Mouse (Mus musculus): ENCODE measurements at regions not wholly inside any gene's neighbourhood (a gene's known extent, or its start where the extent isn't known, plus 50 kb on each side); places are given as distances from the start of the nearest gene placed in this dataset.

DNA sequence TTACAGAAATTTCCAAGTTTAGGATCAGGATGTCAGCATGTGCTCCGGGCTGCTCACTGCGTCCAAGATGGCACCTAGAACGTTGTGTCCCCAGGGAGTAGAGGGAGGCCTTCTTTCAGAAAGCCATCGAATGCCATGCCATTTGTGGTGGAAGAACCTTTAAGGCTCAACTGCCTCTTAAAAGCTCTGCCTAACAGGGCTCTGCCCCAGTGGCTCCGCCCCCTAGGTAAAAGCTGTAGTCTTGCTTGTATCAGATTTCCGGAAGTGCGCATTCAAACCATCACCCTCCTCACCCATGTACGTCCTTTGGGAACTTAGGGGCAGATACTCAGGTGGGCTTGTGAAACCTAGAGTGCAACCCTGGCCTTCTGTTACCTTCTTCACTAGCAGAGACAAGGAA is 54.0 kb upstream of the Psmd7 start:
- no peak for DNase-seq (ENCODE audit: extremely low spot score, low spot score)

DNA sequence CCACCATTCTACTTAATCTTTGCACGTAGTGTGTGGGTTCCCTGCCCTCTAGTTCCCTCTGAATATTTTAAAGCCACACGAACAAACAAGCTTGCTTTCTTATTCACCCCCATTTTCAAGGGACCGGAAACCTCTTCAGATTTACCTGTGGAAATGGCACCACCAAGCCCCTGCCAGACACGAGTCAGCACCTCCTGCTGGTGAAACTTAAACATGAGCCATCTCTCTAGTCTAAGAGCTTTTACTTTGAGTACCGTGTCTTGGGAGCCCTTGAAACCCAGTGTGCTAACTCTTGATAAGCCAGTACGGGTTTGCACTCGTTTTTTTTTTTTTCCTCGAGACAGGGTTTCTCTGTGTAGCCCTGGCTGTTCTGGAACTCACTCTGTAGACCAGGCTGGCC is 59.7 kb upstream of the Psmd7 start:
- no peak for DNase-seq (ENCODE audit: extremely low spot score, low spot score)

DNA sequence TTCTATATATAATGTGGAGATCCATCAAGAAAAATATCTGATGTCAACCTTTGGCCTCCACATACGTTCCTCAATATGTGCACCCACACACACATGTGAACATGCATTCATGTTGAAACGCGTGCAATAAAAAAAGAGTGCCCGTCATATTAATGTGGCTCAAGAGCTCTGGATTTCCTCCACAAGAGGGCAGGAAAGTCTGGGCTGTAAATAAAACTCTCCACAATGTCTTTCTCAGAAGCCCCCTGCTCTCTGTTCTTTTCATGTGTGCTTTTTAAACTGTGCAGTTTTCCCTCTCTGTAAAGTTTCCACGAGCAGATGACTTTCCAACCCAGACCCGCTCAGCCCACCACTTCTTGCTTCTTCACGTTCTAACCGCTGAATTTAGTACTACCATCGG is 62.0 kb upstream of the Psmd7 start:
- no peak for DNase-seq (ENCODE audit: extremely low spot score, low spot score)

DNA sequence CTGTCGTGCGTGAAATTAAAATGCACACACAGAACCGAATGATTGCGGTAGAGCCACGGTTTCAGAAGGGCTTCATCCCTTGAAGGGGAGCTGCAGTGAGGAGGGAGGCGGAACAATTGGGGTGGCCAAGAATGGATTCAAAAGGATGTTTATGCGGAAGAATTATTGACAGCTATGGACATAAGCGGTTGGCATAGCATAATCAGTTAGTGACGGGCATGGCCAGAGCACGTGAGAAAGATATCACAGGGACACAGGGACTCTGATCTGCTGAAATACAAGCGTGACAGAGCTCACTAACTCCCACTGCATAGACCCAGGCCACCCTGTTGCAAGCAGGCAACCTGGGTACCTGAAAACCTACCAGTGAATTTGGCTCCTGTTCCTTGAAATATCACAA is 63.2 kb upstream of the Psmd7 start:
- no peak for DNase-seq (ENCODE audit: extremely low spot score, low spot score)

DNA sequence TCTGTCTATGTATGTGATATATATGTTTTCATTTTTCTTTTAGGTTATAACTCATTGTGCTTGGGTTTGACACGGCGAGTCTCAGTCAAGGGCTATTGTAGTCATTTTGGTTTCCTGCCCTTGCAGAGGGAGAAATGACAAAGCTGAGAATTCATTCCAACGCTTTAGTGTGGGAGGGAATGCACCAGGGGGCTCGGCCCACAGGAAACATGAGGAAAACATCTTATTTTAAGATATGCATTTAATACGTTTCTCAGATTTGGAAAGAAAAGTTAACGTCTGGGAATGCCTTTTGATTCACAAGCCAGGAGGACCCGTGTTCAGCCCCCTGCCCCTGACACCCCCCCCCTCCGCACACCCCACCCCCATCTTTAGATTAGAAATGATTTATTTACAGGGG is 64.0 kb upstream of the Psmd7 start:
- no peak for DNase-seq (ENCODE audit: extremely low spot score, low spot score)

DNA sequence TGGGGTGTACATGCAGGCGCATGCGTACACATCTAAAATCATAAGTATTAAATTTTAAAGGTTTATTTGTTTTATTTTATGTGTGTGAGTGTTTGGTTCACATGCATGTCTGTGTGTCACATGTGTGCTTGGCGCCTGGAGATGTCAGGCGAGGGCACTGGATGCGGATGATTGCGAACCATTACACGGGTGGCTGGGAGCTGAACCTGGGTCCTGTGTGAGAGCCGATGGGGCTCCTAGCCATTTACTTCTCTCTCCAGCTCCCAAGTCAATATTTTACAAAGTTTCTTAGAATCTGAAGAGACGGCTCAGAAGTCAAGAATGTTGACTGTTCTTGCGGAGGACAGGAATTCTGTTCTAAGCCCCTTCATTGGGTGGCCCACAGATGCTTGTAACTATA is 65.4 kb upstream of the Psmd7 start:
- DNase-seq (ENCODE audit: extremely low spot score, low spot score) = no peak

DNA sequence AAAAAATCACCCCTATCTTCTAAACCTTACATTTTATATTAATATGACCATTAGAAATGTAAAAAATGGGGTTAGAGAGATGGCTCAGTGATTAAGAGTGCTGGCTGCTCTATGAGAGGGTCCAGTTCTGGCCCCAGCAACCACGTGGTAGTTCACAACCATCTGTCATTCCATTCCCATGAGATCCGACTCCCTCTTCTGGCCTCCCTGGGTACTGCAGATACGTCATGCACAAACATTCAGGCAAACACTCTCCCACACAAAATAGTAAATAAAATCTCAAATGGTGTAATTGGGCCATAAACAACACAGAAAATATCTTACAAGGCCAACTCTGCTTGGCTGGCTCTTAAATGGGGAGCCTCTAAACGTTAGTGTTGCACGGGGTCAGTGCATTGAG is 68.4 kb upstream of the Psmd7 start:
- no peak for DNase-seq (ENCODE audit: extremely low spot score, low spot score)

DNA sequence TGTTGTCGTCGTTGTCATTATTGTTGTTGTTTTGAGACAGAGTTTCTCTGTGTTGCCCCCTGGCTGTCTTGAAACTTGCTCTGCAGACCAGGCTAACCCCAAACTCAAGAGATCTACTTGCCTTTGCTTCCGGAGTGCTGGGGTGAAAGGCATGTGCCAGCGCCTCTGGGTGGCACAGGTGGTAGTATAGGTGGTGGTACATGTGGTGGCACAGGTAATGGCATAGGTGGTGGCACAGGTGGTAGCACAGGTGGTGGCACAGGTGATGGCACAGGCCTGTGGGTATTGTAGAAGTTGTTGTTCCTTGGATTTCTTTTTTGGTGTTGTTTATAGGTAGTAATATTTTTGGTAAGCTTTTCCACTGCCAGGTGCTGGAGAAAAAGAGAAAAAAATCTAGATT is 69.5 kb upstream of the Psmd7 start:
- no peak for DNase-seq (ENCODE audit: extremely low spot score, low spot score)

DNA sequence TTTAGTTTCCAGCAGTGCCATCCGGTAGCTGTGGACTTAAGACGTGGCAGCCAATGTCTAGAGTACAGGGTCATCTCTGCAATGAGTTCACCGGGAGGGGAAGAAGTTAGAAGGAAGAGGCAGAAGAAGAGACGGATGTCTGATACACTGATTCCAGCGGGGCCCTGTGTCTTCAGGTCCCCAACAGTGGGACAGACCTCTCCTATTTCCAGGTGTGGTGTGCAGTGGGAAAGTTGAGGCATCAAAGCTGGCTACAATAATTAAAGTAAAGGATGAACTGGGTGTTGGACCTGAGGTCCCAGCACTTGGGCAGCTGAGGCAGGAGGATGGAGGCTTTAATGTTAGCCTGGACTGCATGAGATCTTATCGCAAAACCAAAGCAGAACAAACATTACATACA is 70.1 kb upstream of the Psmd7 start:
- no peak for DNase-seq (ENCODE audit: extremely low spot score, low spot score)

DNA sequence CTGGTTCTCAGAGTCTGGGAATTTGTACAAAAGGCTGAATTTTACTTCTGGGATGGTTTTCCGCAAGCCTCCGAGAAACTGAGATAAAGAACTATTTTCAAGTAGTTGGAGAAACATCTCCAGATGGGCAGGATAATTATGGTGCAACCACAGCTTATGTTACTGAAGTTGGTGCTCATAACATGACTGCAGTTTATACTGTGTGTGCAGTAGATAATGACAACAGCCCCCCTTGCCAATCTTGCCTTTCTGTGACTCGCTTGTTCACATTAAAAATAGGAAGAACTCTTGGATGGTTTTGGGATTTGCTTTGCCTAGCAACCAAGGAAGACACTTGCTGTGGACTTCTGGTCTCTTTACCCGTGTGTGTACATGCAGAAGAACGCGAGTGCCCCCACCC is 72.4 kb upstream of the Psmd7 start:
- no peak for DNase-seq (ENCODE audit: extremely low spot score, low spot score)

DNA sequence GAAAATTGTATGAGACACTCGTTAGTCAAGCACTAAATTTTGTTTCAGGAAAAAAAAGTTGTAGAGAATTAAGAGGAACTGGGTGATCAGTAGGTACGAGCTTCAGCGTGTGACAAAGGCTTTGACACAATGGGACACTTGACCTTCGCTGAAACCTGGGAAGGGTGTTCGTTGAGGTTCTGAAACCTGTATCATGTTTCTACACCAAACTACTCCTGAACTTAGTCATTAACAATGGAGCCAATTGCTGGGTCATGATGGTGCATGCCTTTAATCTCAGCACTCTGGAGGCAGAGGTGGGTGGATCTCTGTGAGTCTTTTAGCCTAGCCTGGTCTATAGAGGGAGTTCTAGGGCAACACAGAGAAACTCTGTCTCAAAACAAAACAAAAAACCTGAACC is 81.3 kb upstream of the Psmd7 start:
- no peak for DNase-seq (ENCODE audit: extremely low spot score, low spot score)

DNA sequence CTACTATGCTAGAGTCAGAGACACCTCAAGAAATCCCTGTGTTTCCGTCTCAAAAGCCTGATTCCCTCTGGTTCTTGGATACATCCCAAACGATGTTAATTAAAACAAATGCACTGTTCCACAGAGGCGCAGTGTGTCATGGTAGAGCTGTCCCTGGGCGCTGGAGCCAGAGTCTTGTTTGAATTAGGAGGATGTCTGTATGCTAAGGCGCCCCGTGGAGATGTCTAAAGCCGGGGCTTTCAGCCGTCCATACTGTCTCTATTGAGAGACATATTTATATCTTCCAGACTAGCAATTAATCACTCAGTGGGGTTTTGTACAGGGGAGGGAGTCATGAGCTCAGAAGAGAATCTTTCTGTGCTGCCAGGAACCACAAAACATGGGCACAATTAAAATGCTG is 83.2 kb upstream of the Psmd7 start:
- DNase-seq (ENCODE audit: extremely low spot score, low spot score) = peak; percentile 29

DNA sequence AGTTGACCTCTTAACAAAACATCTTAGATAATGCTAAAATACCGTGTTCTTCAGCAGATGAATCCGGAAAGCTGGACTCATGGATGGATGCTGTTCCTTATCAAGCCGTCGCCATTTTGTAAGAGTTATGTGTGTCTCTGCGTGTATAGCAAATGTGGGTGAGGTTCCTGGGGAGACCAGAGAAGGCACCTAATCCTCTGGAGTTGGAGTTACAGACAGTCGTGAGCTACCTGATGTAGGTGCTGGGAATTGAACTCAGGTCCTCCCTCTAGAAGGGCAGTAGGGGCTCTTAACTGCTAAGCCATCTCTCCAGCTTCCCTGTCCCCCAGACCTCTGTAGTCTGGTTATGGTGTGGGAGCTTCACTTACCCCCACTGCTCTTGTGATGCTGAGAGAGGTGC is 84.4 kb upstream of the Psmd7 start:
- no peak for DNase-seq (ENCODE audit: extremely low spot score, low spot score)

DNA sequence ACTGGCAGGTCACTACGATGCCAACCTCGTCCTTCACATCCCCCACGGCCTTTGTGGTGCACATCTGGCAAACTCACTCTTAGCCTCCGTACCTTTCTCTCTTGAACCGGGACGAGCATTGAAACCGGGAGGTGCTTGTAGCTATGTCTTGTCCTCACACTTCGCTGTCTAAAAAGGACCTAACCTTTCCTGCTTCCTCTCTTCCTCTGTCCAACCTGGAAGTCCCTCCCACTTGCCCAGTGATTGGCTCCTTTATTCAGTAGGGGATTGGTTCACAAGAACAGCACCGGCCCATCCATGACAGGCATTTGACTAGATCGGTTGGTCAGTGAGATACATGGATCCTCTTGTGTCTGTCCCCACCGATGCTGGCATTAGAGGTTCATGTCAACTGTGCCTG is 93.8 kb upstream of the Psmd7 start:
- no peak for DNase-seq (ENCODE audit: extremely low spot score, low spot score)

DNA sequence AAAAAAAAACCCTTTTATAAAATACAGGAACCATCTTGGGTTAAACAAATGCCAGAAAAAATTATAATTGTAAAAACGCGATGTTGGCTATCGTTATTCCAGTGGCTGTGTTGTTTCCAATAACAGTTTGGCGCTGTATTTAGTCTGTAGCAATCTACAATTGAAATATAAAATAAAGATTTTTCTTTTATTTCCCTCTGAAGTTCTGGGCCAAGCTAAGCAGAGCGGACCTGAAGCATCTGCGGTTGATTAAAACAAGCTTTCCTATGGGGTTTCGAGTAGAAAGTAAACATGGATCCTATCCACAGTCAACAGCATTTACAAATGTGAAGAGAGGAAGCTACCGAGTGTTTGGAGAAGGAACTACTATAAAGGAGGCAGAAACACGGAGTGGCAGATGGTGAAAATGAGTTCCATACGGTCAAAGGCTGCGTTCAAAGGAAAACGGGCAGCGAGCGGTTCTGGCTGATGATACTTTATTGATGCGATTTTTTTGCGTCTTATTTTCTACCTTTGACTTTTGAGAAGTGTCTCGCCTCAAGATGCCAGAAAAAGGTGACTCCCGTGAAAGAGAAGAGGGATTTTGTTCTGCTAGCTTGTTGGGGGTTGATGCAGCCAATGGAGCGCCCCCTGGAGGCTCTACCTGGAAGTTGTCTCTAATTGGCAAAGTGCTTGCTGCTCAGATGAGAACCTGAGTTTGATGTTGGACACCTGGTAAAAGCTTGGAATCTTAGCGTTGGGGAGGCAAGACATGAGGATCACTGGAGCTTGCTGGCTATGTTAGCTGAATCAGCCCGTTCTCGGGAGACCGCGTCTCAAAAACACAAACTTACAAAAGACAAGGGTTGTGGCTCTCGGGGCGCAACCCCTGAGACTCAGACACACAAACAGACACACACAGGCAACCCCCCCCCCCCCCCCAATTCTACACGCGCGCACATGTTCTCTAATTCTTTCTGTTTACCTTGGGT is 96.7 kb upstream of the Psmd7 start:
- peak; percentile 64 for DNase-seq (ENCODE audit: extremely low spot score, low spot score)

DNA sequence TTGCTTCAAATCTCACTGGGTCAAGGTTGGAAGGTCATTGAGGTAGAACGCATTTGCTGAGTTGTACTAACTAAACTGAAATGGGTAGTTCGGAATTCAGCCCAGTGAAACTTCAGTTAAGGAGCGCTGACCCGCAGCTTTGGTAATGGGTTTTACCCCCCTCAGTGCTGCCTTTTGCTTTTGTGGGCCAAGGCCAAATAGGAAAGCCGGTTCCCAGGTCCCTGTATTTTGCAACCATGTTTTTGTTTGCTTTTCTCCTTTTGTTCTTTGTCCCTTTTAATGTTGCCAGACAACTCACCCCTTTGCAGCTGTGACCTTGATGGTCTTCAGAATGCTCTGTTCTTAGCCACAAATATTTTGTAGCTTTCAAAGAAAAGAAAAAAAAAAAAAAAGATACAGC is 98.7 kb upstream of the Psmd7 start:
- DNase-seq (ENCODE audit: extremely low spot score, low spot score) = no peak

DNA sequence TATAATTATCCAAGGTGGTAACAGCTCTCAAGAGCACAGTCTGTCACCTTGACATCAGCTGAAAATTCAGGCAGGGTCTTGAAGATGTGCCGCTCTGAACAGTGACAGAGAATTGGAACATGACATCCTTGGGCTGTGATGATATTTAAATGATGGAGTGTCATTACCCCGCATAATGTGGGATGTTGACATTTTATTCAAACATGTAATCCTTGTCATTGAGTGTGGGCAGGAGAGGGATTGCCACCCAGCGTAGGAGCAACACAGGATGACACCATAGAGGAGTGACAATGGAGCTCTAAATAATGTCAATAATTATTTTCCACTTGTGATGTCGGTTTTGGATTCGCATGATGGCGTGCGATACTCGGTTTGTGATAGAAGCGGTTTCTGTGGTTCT is 99.3 kb upstream of the Psmd7 start:
- DNase-seq (ENCODE audit: extremely low spot score, low spot score) = no peak

DNA sequence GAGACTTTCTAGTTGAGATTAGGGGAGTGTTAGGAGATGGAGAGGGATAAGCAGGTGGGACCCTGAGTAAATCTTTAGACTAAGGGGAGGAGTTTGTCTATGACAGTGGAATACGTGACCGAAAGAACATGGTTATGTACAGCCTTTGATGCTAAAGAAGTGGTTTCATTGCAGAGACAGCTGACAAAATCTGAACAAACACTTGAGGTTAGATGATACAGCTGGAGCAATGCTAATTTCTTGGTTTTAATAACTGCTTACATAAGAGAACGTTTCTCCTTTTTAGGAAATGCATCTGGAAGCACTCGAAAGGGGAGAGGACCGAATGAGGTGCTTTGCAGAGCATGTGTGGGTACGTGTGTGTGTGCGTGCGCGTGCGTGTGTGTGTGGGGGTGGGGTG is 100.8 kb upstream of the Psmd7 start:
- no peak for DNase-seq (ENCODE audit: extremely low spot score, low spot score)

DNA sequence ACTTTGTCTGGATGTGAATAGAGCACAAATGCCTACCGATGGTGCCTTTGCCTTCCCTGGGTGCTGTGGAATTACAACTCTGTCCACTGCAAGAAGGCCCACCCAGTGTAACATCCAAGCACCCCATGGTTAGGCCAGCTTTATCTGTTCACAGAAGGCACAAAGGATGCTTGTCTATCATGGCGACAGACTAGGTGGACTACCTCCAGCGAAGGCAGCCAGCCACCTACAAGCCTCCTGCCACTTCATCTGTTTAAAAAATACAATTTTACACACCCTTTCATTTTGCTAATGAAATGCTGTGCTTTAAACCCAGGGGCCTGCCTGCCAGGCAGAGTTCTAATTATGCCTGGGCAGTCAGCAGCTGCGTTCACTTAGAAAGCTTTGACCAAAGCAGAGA is 103.0 kb upstream of the Psmd7 start:
- no peak for DNase-seq (ENCODE audit: extremely low spot score, low spot score)

DNA sequence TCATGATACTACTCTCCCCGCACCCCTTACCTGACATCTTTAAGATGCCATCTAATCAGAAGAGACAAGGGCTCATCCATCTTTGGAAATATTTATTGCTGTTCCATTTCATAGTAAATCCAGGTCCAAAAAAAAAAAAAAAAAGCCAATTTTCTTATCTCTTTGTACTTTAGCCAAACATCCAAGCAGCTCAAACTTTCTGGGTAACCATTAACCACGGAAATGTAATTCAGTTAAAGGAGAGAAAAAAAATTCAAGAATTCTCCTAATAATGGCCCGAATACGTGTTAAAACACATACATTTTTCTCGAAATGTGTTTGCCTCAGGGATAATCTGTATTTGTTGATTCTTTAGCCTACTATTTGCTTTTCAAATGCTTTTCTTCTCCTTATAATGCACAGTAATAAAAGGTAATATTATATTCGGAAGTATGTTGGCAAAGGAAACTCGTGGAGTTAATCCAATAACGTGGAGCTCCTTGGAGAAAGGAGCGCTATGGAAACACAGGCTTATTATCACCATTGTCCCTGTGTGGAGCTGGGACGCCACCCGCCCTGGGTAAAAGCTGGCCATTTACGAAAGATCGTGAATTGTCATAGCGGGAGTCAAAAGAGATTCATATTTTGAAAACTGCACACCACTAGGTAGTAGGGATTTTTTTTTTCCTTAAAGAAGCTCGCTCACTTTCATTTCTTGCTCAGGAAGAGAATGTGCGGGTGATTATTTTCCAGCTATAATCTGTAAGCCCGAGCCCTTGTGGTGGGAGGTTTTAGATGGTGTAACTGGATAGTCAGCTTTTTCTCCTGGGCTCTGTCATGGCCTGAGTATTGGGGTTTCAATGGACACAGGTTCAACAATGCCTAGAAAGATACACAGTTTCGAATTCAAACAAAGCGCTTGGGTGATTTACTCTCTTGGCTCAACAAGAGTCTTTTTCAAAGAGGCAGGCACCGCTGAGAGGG is 108.4 kb upstream of the Psmd7 start:
- no peak for DNase-seq (ENCODE audit: extremely low spot score, low spot score)

DNA sequence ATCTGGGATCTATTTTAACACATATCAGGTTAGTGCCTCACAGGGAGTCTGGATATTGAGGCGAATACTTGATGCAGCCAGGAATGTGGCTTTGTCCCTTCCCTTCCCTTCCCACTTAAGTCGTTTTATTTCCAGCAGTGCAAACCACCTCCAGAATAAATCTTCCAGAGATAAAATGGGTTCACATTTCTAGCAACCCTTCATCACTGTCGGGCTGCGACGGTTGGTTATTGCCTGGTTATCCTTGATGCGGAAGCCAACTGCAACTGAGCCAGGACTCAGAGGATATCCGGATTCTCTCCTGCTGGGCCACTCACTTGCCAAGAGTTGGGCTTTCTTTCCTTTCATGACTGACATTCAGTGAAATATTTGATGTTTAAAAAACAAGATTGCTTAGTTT is 111.0 kb upstream of the Psmd7 start:
- no peak for DNase-seq (ENCODE audit: extremely low spot score, low spot score)

DNA sequence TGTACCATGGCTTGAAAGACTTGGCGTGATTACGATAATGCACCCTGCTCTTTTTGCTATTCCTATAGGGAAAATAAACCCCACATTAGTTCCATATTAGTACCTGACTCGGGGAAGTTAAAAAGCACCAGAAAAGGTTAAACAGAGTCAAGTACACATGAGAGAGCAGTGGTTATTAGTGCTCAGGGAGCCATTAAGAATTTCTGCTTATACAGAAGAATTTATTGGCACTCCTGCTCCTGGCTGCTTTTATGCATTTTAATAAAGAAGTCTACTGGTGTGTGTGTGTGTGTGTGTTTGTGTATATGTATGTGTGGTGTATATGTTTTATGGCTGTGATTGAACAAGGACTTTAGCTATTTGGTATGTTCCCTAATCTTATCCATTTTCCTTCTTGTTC is 111.5 kb upstream of the Psmd7 start:
- DNase-seq (ENCODE audit: extremely low spot score, low spot score) = no peak

All from neural tube, embryonic 10.5 days (tissue).